9 mouse cellular contexts compared by ENCODE assay signal in genomic region chr3:95693821-95694807, GRCm38 (mm10). TPM values are rescaled to one million over a fixed set of nuclear protein-coding genes. Genes with fewer than 3 reads are reported as not detected.
DNase-seq lines count a peak whose midpoint lies in the region; TF ChIP-seq lines count a peak whose summit lies in the region.
"Had no signal": no experiment of that assay in that cellular context is flagged by ENCODE, and none has a peak within 500 bp of the region (broad histone marks: within the 10 kb centered on the region; RNA-seq: fewer than 3 reads in every experiment).

No protein-coding gene starts in this region.

- no peak for TF ChIP-seq RAD21 in MEL (IDR thresholded peaks at IDR 0.05; ENCODE audit: low read depth, low read length)

- no peak overlapping the region for H3K9ac ChIP-seq in MEL (ENCODE audit: control insufficient read depth, low read depth, low read length, poor library complexity, severe bottlenecking)
- H3K9ac ChIP-seq: limb, embryonic 15.5 days had no signal

- H3K27ac ChIP-seq in MEL (ENCODE audit: control insufficient read depth, low read depth, low read length) (no peak overlapping the region), macrophage (peak overlapping the region; percentile 51)
- no peak overlapping the region for H3K27ac ChIP-seq in limb, embryonic 10.5 days
- H3K27ac ChIP-seq: limb, embryonic 15.5 days had no signal

- no peak for TF ChIP-seq POLR2A in MEL (IDR thresholded peaks at IDR 0.05; ENCODE audit: control insufficient read depth in 1 of 2, insufficient read depth in 1 of 2, low read depth in 1 of 2, low read length in 2 of 2, poor library complexity in 1 of 2)

- H3K9me3 ChIP-seq in MEL (replicated peaks; ENCODE audit: insufficient read depth, low read length), result no peaks in the 10 kb centered on the region
- no peaks in the 10 kb centered on the region for H3K9me3 ChIP-seq in limb, embryonic 10.5 days (replicated peaks)
- H3K9me3 ChIP-seq: limb, embryonic 15.5 days had no signal

- H3K79me2 ChIP-seq in MEL (ENCODE audit: control insufficient read depth, insufficient read depth, low read length, poor library complexity) (no peaks in the 10 kb centered on the region), macrophage (ENCODE audit: inconsistent target) (no peaks in the 10 kb centered on the region)

- TF ChIP-seq CTCF in MEL (IDR thresholded peaks at IDR 0.05 in 2 of 3, conservative IDR thresholded peaks at IDR 0.05 in 1 of 3; ENCODE audit: control insufficient read depth in 1 of 3, insufficient read depth in 1 of 3, low read depth in 2 of 3, low read length in 3 of 3, poor library complexity in 1 of 3, severe bottlenecking in 1 of 3), result no peak

- H3K36me3 ChIP-seq in MEL (ENCODE audit: control insufficient read depth in 1 of 2, insufficient read depth in 2 of 2, low read length in 2 of 2), result no peaks in the 10 kb centered on the region
- no peaks in the 10 kb centered on the region for H3K36me3 ChIP-seq in macrophage (ENCODE audit: inconsistent target)
- 0 out of 2 replicates have a peak, but pooled peaks cover 5% of the 10 kb centered on the region for H3K36me3 ChIP-seq in limb, embryonic 10.5 days
- H3K36me3 ChIP-seq: limb, embryonic 15.5 days had no signal

- 32% methylated on average over 11 of the region's 11 CpGs for WGBS in macrophage (ENCODE audit: missing documents)
- WGBS in limb, embryonic 10.5 days, result 74% methylated on average over 11 of the region's 11 CpGs

- no peaks in the 10 kb centered on the region for H3K27me3 ChIP-seq in MEL (ENCODE audit: control insufficient read depth in 1 of 2, insufficient read depth in 2 of 2, low read length in 2 of 2)
- peaks cover under 1% of the 10 kb centered on the region; the same call in 1 of the 2 replicates for H3K27me3 ChIP-seq in limb, embryonic 10.5 days (ENCODE audit: low read depth, poor library complexity, severe bottlenecking)
- H3K27me3 ChIP-seq: limb, embryonic 15.5 days had no signal

- 0 out of 4 replicates have a peak, but pooled peaks of 1 of the 2 experiments have one; percentile 7 for TF ChIP-seq EP300 in MEL (IDR thresholded peaks at IDR 0.05; ENCODE audit: low read depth in 1 of 2, low read length in 2 of 2)

- H3K4me1 ChIP-seq in MEL (ENCODE audit: control insufficient read depth in 1 of 2, insufficient read depth in 2 of 2, low read length in 2 of 2), result peaks cover 0 to 7% of the 10 kb centered on the region in 2 experiments; a peak in 1 of 4 replicates
- H3K4me1 ChIP-seq in limb, embryonic 10.5 days, result peaks cover 25% of the 10 kb centered on the region

- peak; percentile 48 for DNase-seq in embryo, embryonic 10.5 days (ENCODE audit: low spot score)
- DNase-seq in embryo, embryonic 11 days, result no peak
- no peak for DNase-seq in MEL (ENCODE audit: low read depth, low spot score)
- peak; percentile 27 for DNase-seq in kidney, postnatal 10 days
- no peak for DNase-seq in limb, embryonic 10.5 days (ENCODE audit: low spot score)
- no peak for DNase-seq in layer of hippocampus, adult 18-20 months (ENCODE audit: low spot score in 2 of 2)
- no peak for DNase-seq in frontal cortex, adult 2 months (ENCODE audit: extremely low spot score in 1 of 2, low spot score in 1 of 2)

- H3K4me3 ChIP-seq in MEL (ENCODE audit: control insufficient read depth in 1 of 2, insufficient read depth in 1 of 2, low read depth in 2 of 2, low read length in 2 of 2) (no peak overlapping the region), macrophage (ENCODE audit: inconsistent target) (no peak overlapping the region)
- no peak overlapping the region for H3K4me3 ChIP-seq in limb, embryonic 10.5 days
- H3K4me3 ChIP-seq: limb, embryonic 15.5 days had no signal

TF ChIP-seq in MEL, 35 proteins besides CTCF, POLR2A, EP300 and RAD21:
- 0 out of 4 replicates have a peak, but pooled peaks of 1 of the 2 experiments have one; percentile 19 for TF ChIP-seq USF2 (IDR thresholded peaks at IDR 0.05; ENCODE audit: borderline replicate concordance in 1 of 2, insufficient read depth in 1 of 2, low read depth in 1 of 2, low read length in 2 of 2)
- no peak for TF ChIP-seq ETS1 (IDR thresholded peaks at IDR 0.05; ENCODE audit: low read depth, low read length)
- TF ChIP-seq MXI1 (IDR thresholded peaks at IDR 0.05; ENCODE audit: low read depth, low read length), result no peak
- peak; percentile 17; the same call in 1 of the 2 replicates for TF ChIP-seq ZNF384 (IDR thresholded peaks at IDR 0.05; ENCODE audit: low read depth, low read length)
- TF ChIP-seq ZKSCAN1 (IDR thresholded peaks at IDR 0.05; ENCODE audit: low read depth, low read length), result peak; percentile 82

RNA-seq across cellular contexts. Expression of gene Adamtsl4, which starts 6.4 kb away (rescaled TPM):
- 0.03 and 0.27 TPM in 2 replicates for total RNA-seq in MEL (2012; rRNA removed)
- under 1 TPM in 1 of 2 experiments, not detected in 1; 0.88 TPM for polyA plus RNA-seq in MEL (2012; ENCODE audit: insufficient read depth in 1 of 2, insufficient read length in 2 of 2, low read depth in 1 of 2, low replicate concordance in 2 of 2, missing spikeins in 1 of 2)
- 1 to 10 TPM in 21 of 26 experiments, under 1 TPM in 5; 0.40 to 8.2 (median 3.2) TPM for total RNA-seq in macrophage (2018; cell fraction: chromatin; rRNA removed)
- 1 to 10 TPM in 13 of 26 experiments, under 1 TPM in 13; 0.22 to 4.1 (median 1.2) TPM for total RNA-seq in macrophage (2018; cell fraction: cytosol; rRNA removed)
- total RNA-seq in macrophage (2018; cell fraction: nucleus; rRNA removed), result 1 to 10 TPM in 21 of 26 experiments, under 1 TPM in 5; 0.21 to 9.6 (median 2.3) TPM
- polyA plus RNA-seq in macrophage (2018), result 0.38 to 3.1 TPM (median 1.9 TPM) in 3 replicates
- 0.63 and 0.77 TPM in 2 replicates for polyA plus RNA-seq in limb, embryonic 10.5 days (2016; fragmentation: Nextera tagmentation; extraction: Ambion mirVana)
- 1 to 10 TPM; 7.1 to 7.4 TPM for total RNA-seq in layer of hippocampus, adult 18-20 months (2021)
- polyA plus RNA-seq in frontal cortex, adult 2 months (2012; rRNA removed), result 3.5 and 4.1 TPM in 2 replicates

RNA-seq across cellular contexts. Expression of gene Mcl1, which starts 35.5 kb away (rescaled TPM):
- 140 and 142 TPM in 2 replicates for total RNA-seq in MEL (2012; rRNA removed)
- polyA plus RNA-seq in MEL (2012; ENCODE audit: insufficient read depth in 1 of 2, insufficient read length in 2 of 2, low read depth in 1 of 2, low replicate concordance in 2 of 2, missing spikeins in 1 of 2) (100 to 1,000 TPM; 156 to 211 TPM), macrophage (2018) (251 to 507 TPM (median 488 TPM) in 3 replicates)
- 1,000 to 10,000 TPM in 10 of 26 experiments, 100 to 1,000 TPM in 16; 471 to 2,042 (median 842) TPM for total RNA-seq in macrophage (2018; cell fraction: chromatin; rRNA removed)
- total RNA-seq in macrophage (2018; cell fraction: cytosol; rRNA removed), result 1,000 to 10,000 TPM in 4 of 26 experiments, 100 to 1,000 TPM in 22; 492 to 1,133 (median 611) TPM
- total RNA-seq in macrophage (2018; cell fraction: nucleus; rRNA removed), result 1,000 to 10,000 TPM in 21 of 26 experiments, 100 to 1,000 TPM in 5; 701 to 2,394 (median 1,238) TPM
- polyA plus RNA-seq in limb, embryonic 10.5 days (2016; fragmentation: Nextera tagmentation; extraction: Ambion mirVana), result 49.7 and 52.1 TPM in 2 replicates
- 10 to 100 TPM; 56.9 to 62.7 TPM for total RNA-seq in layer of hippocampus, adult 18-20 months (2021)
- 43.3 and 47.0 TPM in 2 replicates for polyA plus RNA-seq in frontal cortex, adult 2 months (2012; rRNA removed)

RNA-seq across cellular contexts. Expression of gene Ecm1, which starts 45.3 kb away (rescaled TPM):
- 0.39 and 1.0 TPM in 2 replicates for total RNA-seq in MEL (2012; rRNA removed)
- polyA plus RNA-seq in MEL (2012; ENCODE audit: insufficient read depth in 1 of 2, insufficient read length in 2 of 2, low read depth in 1 of 2, low replicate concordance in 2 of 2, missing spikeins in 1 of 2), result 1 to 10 TPM in 1 of 2 experiments, not detected in 1; 9.5 TPM
- total RNA-seq in macrophage (2018; cell fraction: chromatin; rRNA removed), result 10 to 100 TPM in 24 of 26 experiments, 1 to 10 TPM in 2; 4.3 to 76.9 (median 28.8) TPM
- 100 to 1,000 TPM in 4 of 26 experiments, 10 to 100 TPM in 22; 46.0 to 119 (median 71.5) TPM for total RNA-seq in macrophage (2018; cell fraction: cytosol; rRNA removed)
- 100 to 1,000 TPM in 9 of 26 experiments, 10 to 100 TPM in 17; 51.3 to 143 (median 78.9) TPM for total RNA-seq in macrophage (2018; cell fraction: nucleus; rRNA removed)
- polyA plus RNA-seq in macrophage (2018), result 105 to 185 TPM (median 109 TPM) in 3 replicates
- polyA plus RNA-seq in limb, embryonic 10.5 days (2016; fragmentation: Nextera tagmentation; extraction: Ambion mirVana), result 7.5 and 11.1 TPM in 2 replicates
- 10 to 100 TPM in 1 of 2 experiments, 1 to 10 TPM in 1; 10.0 to 10.5 TPM for total RNA-seq in layer of hippocampus, adult 18-20 months (2021)
- polyA plus RNA-seq in frontal cortex, adult 2 months (2012; rRNA removed), result 19.9 and 23.0 TPM in 2 replicates

Comparison
In these comparisons a context has a peak if more than half of its experiments do, and no peak if none do; other contexts are left out.
1. DNase-seq: peak in embryo, embryonic 10.5 days (single experiment) and kidney, postnatal 10 days (single experiment); none in embryo, embryonic 11 days (single experiment), MEL (single experiment), limb, embryonic 10.5 days (single experiment), layer of hippocampus, adult 18-20 months (0 of 2) and frontal cortex, adult 2 months (0 of 2).